Comparison of ENCODE assay signal across 17 mouse cellular contexts in the genomic region with DNA sequence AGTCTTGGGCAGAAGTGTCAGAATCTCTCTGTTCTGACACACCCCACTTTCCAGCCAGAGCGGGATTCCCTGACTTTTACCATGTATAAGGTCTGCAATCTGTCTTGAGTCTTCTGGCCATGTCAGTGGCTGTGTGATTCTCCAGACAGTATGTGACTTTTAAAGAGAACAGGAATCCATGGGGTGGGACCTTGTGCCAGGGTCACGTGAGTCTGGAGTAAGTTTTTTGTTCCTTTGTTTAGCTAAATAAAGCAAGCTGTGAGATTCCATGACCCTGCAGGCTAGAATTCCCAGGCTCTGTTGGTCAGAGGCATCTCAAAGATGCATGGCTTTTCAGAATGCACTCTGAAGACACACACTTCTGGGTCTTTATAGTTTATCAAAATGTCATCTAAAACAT. TPM values are rescaled to one million over a fixed set of nuclear protein-coding genes. Genes with fewer than 3 reads are reported as not detected.
DNase-seq lines count a peak whose midpoint lies in the region; ATAC-seq and TF ChIP-seq lines count a peak whose summit lies in the region.
"Had no signal": no experiment of that assay in that cellular context is flagged by ENCODE, and none has a peak within 500 bp of the region (broad histone marks: within the 10 kb centered on the region; RNA-seq: fewer than 3 reads in every experiment).

No protein-coding gene starts in this region.

- H3K36me3 ChIP-seq in heart, embryonic 10.5 days: no peaks in the 10 kb centered on the region
- H3K36me3 ChIP-seq in intestine, embryonic 16.5 days (ENCODE audit: control insufficient read depth, insufficient read depth, low read length): no peaks in the 10 kb centered on the region
- no peaks in the 10 kb centered on the region for H3K36me3 ChIP-seq in intestine, embryonic 15.5 days
- H3K36me3 ChIP-seq in midbrain, embryonic 11.5 days (ENCODE audit: control insufficient read depth, insufficient read depth, low read length): no peaks in the 10 kb centered on the region
- no peaks in the 10 kb centered on the region for H3K36me3 ChIP-seq in midbrain, embryonic 16.5 days (ENCODE audit: control insufficient read depth, insufficient read depth, low read length)
- no peaks in the 10 kb centered on the region for H3K36me3 ChIP-seq in stomach, postnatal 0 days (ENCODE audit: control insufficient read depth, insufficient read depth, low read length)
- H3K36me3 ChIP-seq: embryonic facial prominence, embryonic 15.5 days; liver, embryonic 12.5 days; neural tube, embryonic 12.5 days had no signal

- peaks cover 77% of the 10 kb centered on the region for H3K4me1 ChIP-seq in heart, embryonic 10.5 days
- H3K4me1 ChIP-seq in intestine, embryonic 16.5 days (ENCODE audit: control insufficient read depth, insufficient read depth, low read length): peaks cover 53% of the 10 kb centered on the region
- peaks cover 40% of the 10 kb centered on the region for H3K4me1 ChIP-seq in intestine, embryonic 15.5 days (replicated peaks)
- peaks cover 34% of the 10 kb centered on the region for H3K4me1 ChIP-seq in midbrain, embryonic 11.5 days (ENCODE audit: control insufficient read depth, insufficient read depth, low read length)
- peaks cover 3% of the 10 kb centered on the region; the same call in 1 of the 2 replicates for H3K4me1 ChIP-seq in midbrain, embryonic 16.5 days (ENCODE audit: control insufficient read depth, insufficient read depth, low read length)
- no peaks in the 10 kb centered on the region for H3K4me1 ChIP-seq in stomach, postnatal 0 days (replicated peaks; ENCODE audit: control insufficient read depth, insufficient read depth)
- H3K4me1 ChIP-seq: embryonic facial prominence, embryonic 15.5 days had no signal

- no peak for TF ChIP-seq CTCF in stomach, postnatal 0 days (IDR thresholded peaks at IDR 0.05; ENCODE audit: low read depth)

- peak overlapping the region; percentile 69 for H3K27ac ChIP-seq in heart, embryonic 10.5 days
- peak overlapping the region; percentile 79; the same call in 1 of the 2 replicates for H3K27ac ChIP-seq in intestine, embryonic 16.5 days (ENCODE audit: low read length)
- no peak overlapping the region for H3K27ac ChIP-seq in intestine, embryonic 15.5 days
- H3K27ac ChIP-seq in midbrain, embryonic 11.5 days (ENCODE audit: low read depth, low read length): no peak overlapping the region; the same call in 1 of the 2 replicates
- H3K27ac ChIP-seq in midbrain, embryonic 16.5 days (ENCODE audit: low read length): no peak overlapping the region
- H3K27ac ChIP-seq in stomach, postnatal 0 days (replicated peaks): 0 out of 2 replicates have a peak overlapping the region, but pooled peaks have one; percentile 1
- H3K27ac ChIP-seq: embryonic facial prominence, embryonic 15.5 days; liver, embryonic 12.5 days; neural tube, embryonic 12.5 days had no signal

- no peak for TF ChIP-seq EP300 in stomach, postnatal 0 days (optimal IDR thresholded peaks at IDR 0.05)

- no peak for ATAC-seq in intestine, embryonic 16.5 days
- ATAC-seq in intestine, embryonic 15.5 days: no peak
- ATAC-seq in midbrain, embryonic 11.5 days (ENCODE audit: low FRiP score): no peak
- no peak for ATAC-seq in midbrain, embryonic 16.5 days
- ATAC-seq in stomach, postnatal 0 days (ENCODE audit: low FRiP score, low TSS enrichment): no peak
- ATAC-seq: forebrain, embryonic 14.5 days; liver, embryonic 12.5 days had no signal

- WGBS in heart, embryonic 10.5 days: 23% methylated on average over 2 of the region's 2 CpGs
- WGBS in intestine, embryonic 16.5 days: 30% methylated on average over 2 of the region's 2 CpGs
- WGBS in intestine, embryonic 15.5 days: 42% methylated on average over 2 of the region's 2 CpGs
- 25% methylated on average over 2 of the region's 2 CpGs for WGBS in midbrain, embryonic 11.5 days
- 46% methylated on average over 2 of the region's 2 CpGs for WGBS in midbrain, embryonic 16.5 days
- 38% methylated on average over 2 of the region's 2 CpGs for WGBS in stomach, postnatal 0 days

- H3K4me2 ChIP-seq in intestine, embryonic 16.5 days (ENCODE audit: low read depth, low read length): no peak overlapping the region
- H3K4me2 ChIP-seq in intestine, embryonic 15.5 days (replicated peaks): no peak overlapping the region
- H3K4me2 ChIP-seq in midbrain, embryonic 11.5 days: no peak overlapping the region
- H3K4me2 ChIP-seq in midbrain, embryonic 16.5 days (ENCODE audit: low read length): no peak overlapping the region
- no peak overlapping the region for H3K4me2 ChIP-seq in stomach, postnatal 0 days (replicated peaks; ENCODE audit: low read depth)
- H3K4me2 ChIP-seq: embryonic facial prominence, embryonic 15.5 days; liver, embryonic 12.5 days; neural tube, embryonic 12.5 days had no signal

- H3K9ac ChIP-seq in intestine, embryonic 16.5 days (ENCODE audit: low read depth, low read length): no peak overlapping the region
- H3K9ac ChIP-seq in intestine, embryonic 15.5 days: no peak overlapping the region
- H3K9ac ChIP-seq in midbrain, embryonic 11.5 days (ENCODE audit: low read length): 0 out of 2 replicates have a peak overlapping the region, but pooled peaks have one; percentile 14
- no peak overlapping the region for H3K9ac ChIP-seq in midbrain, embryonic 16.5 days (ENCODE audit: low read depth, low read length)
- no peak overlapping the region for H3K9ac ChIP-seq in stomach, postnatal 0 days (ENCODE audit: low read length)
- H3K9ac ChIP-seq: embryonic facial prominence, embryonic 15.5 days; liver, embryonic 12.5 days; neural tube, embryonic 12.5 days had no signal

- H3K9me3 ChIP-seq in heart, embryonic 10.5 days: no peaks in the 10 kb centered on the region
- no peaks in the 10 kb centered on the region for H3K9me3 ChIP-seq in intestine, embryonic 16.5 days (ENCODE audit: control insufficient read depth, low read length)
- no peaks in the 10 kb centered on the region for H3K9me3 ChIP-seq in intestine, embryonic 15.5 days
- H3K9me3 ChIP-seq in midbrain, embryonic 11.5 days (ENCODE audit: control insufficient read depth, low read length): no peaks in the 10 kb centered on the region
- no peaks in the 10 kb centered on the region for H3K9me3 ChIP-seq in midbrain, embryonic 16.5 days (replicated peaks; ENCODE audit: control insufficient read depth, low read length, poor library complexity, severe bottlenecking)
- H3K9me3 ChIP-seq in stomach, postnatal 0 days (ENCODE audit: control insufficient read depth, low read length): no peaks in the 10 kb centered on the region
- H3K9me3 ChIP-seq: embryonic facial prominence, embryonic 15.5 days; liver, embryonic 12.5 days; neural tube, embryonic 12.5 days had no signal

- no peaks in the 10 kb centered on the region for H3K27me3 ChIP-seq in heart, embryonic 10.5 days (ENCODE audit: insufficient read depth, poor library complexity, severe bottlenecking)
- H3K27me3 ChIP-seq in intestine, embryonic 16.5 days (replicated peaks; ENCODE audit: control insufficient read depth, insufficient read depth, low read length): no peaks in the 10 kb centered on the region
- H3K27me3 ChIP-seq in intestine, embryonic 15.5 days (replicated peaks): no peaks in the 10 kb centered on the region
- H3K27me3 ChIP-seq in midbrain, embryonic 11.5 days (ENCODE audit: control insufficient read depth, insufficient read depth, low read length): no peaks in the 10 kb centered on the region
- H3K27me3 ChIP-seq in midbrain, embryonic 16.5 days (ENCODE audit: control insufficient read depth, insufficient read depth, low read depth, low read length): 0 out of 2 replicates have a peak, but pooled peaks cover 2% of the 10 kb centered on the region
- H3K27me3 ChIP-seq in stomach, postnatal 0 days (ENCODE audit: control insufficient read depth, insufficient read depth, low read length): no peaks in the 10 kb centered on the region
- H3K27me3 ChIP-seq: embryonic facial prominence, embryonic 15.5 days; liver, embryonic 12.5 days; neural tube, embryonic 12.5 days had no signal

- DNase-seq in heart, embryonic 10.5 days (ENCODE audit: low spot score): no peak
- no peak for DNase-seq in heart, postnatal 25 days (ENCODE audit: low spot score)
- no peak for DNase-seq in midbrain, embryonic 11.5 days (ENCODE audit: low spot score, missing footprints)
- no peak for DNase-seq in stomach, postnatal 0 days (ENCODE audit: low spot score)
- no peak for DNase-seq in layer of hippocampus, adult 18-20 months (ENCODE audit: low spot score in 2 of 2)
- DNase-seq: adrenal gland, postnatal 36 days; cerebellum, postnatal 25 days; heart, postnatal 10 days; midbrain, embryonic 14.5 days; thymus, adult 18-20 months had no signal

- intact Hi-C loops in heart, postnatal 25 days (cut with DNase I): no loop called here

- H3K4me3 ChIP-seq in heart, embryonic 10.5 days: 0 out of 2 replicates have a peak overlapping the region, but pooled peaks have one; percentile 19
- no peak overlapping the region for H3K4me3 ChIP-seq in intestine, embryonic 16.5 days (ENCODE audit: low read length)
- H3K4me3 ChIP-seq in intestine, embryonic 15.5 days (replicated peaks): no peak overlapping the region
- H3K4me3 ChIP-seq in midbrain, embryonic 11.5 days (ENCODE audit: low read depth, low read length): no peak overlapping the region
- H3K4me3 ChIP-seq in midbrain, embryonic 16.5 days (ENCODE audit: low read depth, low read length): no peak overlapping the region
- H3K4me3 ChIP-seq in stomach, postnatal 0 days (ENCODE audit: low read depth, low read length): no peak overlapping the region
- H3K4me3 ChIP-seq: embryonic facial prominence, embryonic 15.5 days; liver, embryonic 12.5 days; neural tube, embryonic 12.5 days had no signal

RNA-seq across cellular contexts. Expression of a gene that starts 16.7 kb away (rescaled TPM):
- polyA plus RNA-seq in heart, embryonic 10.5 days (2016; fragmentation: Nextera tagmentation; extraction: Ambion mirVana): 121 and 125 TPM in 2 replicates
- 10 to 100 TPM; 39.3 to 43.6 TPM for total RNA-seq in heart, postnatal 25 days (2021)
- polyA plus RNA-seq in intestine, embryonic 16.5 days (2015; fragmentation: Nextera tagmentation; extraction: Ambion mirVana): 281 and 319 TPM in 2 replicates
- polyA plus RNA-seq in intestine, embryonic 15.5 days (2015; fragmentation: Nextera tagmentation; extraction: Ambion mirVana): 232 and 235 TPM in 2 replicates
- polyA plus RNA-seq in midbrain, embryonic 11.5 days (2014; fragmentation: Nextera tagmentation; extraction: Ambion mirVana): 47.0 and 51.0 TPM in 2 replicates
- polyA plus RNA-seq in midbrain, embryonic 16.5 days (2015; fragmentation: Nextera tagmentation; extraction: Ambion mirVana): 31.9 and 36.8 TPM in 2 replicates
- polyA plus RNA-seq in stomach, postnatal 0 days (2015; fragmentation: Nextera tagmentation; extraction: Ambion mirVana): 289 and 299 TPM in 2 replicates
- 10 to 100 TPM; 49.2 to 53.6 TPM for total RNA-seq in layer of hippocampus, adult 18-20 months (2021)

Comparison
In these comparisons a context has a peak if more than half of its experiments do, and no peak if none do; other contexts are left out.
1. H3K27ac ChIP-seq: peak in heart, embryonic 10.5 days (single experiment), intestine, embryonic 16.5 days (single experiment) and stomach, postnatal 0 days (single experiment); none in intestine, embryonic 15.5 days (single experiment), midbrain, embryonic 11.5 days (single experiment) and midbrain, embryonic 16.5 days (single experiment).